In the genomic region with DNA sequence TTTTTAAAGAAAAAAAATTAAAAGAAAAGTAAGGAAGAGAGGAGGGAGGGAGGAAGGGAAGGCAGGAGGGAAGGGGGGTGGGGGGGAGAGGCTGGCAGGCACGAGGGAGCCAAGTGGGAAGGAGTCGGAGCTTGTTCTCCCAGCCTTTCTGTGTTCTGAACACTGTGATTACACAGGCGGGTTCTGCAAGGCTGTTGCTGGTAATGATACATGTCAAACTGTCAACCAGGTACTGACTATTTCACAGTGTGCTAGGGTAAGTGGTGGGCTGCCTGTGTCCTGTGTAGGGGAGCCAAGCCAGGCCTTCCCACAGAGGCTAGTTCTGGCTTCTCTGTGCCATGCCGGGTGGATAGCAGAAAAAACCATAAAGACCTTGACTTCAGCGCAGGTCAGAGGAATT, we compare ENCODE assay signal across 12 mouse cellular contexts. TPM values are rescaled to one million over a fixed set of nuclear protein-coding genes. Genes with fewer than 3 reads are reported as not detected.
DNase-seq lines count a peak whose midpoint lies in the region; ATAC-seq and TF ChIP-seq lines count a peak whose summit lies in the region.
"Had no signal": no experiment of that assay in that cellular context is flagged by ENCODE, and none has a peak within 500 bp of the region (broad histone marks: within the 10 kb centered on the region; RNA-seq: fewer than 3 reads in every experiment).

No protein-coding gene starts in this region.

- TF ChIP-seq CTCF in hindbrain, postnatal 0 days (IDR thresholded peaks at IDR 0.05; ENCODE audit: low read depth) = no peak
- no peak for TF ChIP-seq CTCF in midbrain, postnatal 0 days (IDR thresholded peaks at IDR 0.05)

- WGBS in forebrain, embryonic 10.5 days = 76% methylated on average over 5 of the region's 5 CpGs
- WGBS in forebrain, embryonic 11.5 days = 64% methylated on average over 5 of the region's 5 CpGs
- WGBS in hindbrain, embryonic 12.5 days = 59% methylated on average over 5 of the region's 5 CpGs
- WGBS in hindbrain, postnatal 0 days = 44% methylated on average over 5 of the region's 5 CpGs
- 76% methylated on average over 5 of the region's 5 CpGs for WGBS in midbrain, embryonic 10.5 days
- WGBS in midbrain, embryonic 11.5 days = 72% methylated on average over 5 of the region's 5 CpGs
- 54% methylated on average over 5 of the region's 5 CpGs for WGBS in midbrain, postnatal 0 days

- no peak for ATAC-seq in forebrain, embryonic 11.5 days (replicated peaks; ENCODE audit: low FRiP score)
- no peak for ATAC-seq in hindbrain, embryonic 12.5 days (ENCODE audit: low FRiP score)
- ATAC-seq in hindbrain, postnatal 0 days = no peak
- ATAC-seq in midbrain, embryonic 11.5 days (ENCODE audit: low FRiP score) = no peak
- ATAC-seq in midbrain, postnatal 0 days (ENCODE audit: low FRiP score) = no peak

- H3K27ac ChIP-seq in forebrain, embryonic 10.5 days = peak overlapping the region; percentile 62
- H3K27ac ChIP-seq in forebrain, embryonic 11.5 days (ENCODE audit: low read depth, low read length) = no peak overlapping the region
- H3K27ac ChIP-seq in hindbrain, embryonic 12.5 days = 0 out of 2 replicates have a peak overlapping the region, but pooled peaks have one; percentile 32
- no peak overlapping the region for H3K27ac ChIP-seq in hindbrain, postnatal 0 days
- H3K27ac ChIP-seq in midbrain, embryonic 10.5 days (replicated peaks) = peak overlapping the region; percentile 53; the same call in 1 of the 2 replicates
- no peak overlapping the region for H3K27ac ChIP-seq in midbrain, embryonic 11.5 days (ENCODE audit: low read depth, low read length)
- H3K27ac ChIP-seq in midbrain, postnatal 0 days (ENCODE audit: low read depth, low read length) = peak overlapping the region; percentile 6; the same call in 1 of the 2 replicates
- H3K27ac ChIP-seq: kidney, postnatal 0 days had no signal

- no peaks in the 10 kb centered on the region for H3K36me3 ChIP-seq in forebrain, embryonic 10.5 days (replicated peaks)
- no peaks in the 10 kb centered on the region for H3K36me3 ChIP-seq in forebrain, embryonic 11.5 days (ENCODE audit: control insufficient read depth, insufficient read depth, low read length)
- no peaks in the 10 kb centered on the region for H3K36me3 ChIP-seq in hindbrain, embryonic 12.5 days
- no peaks in the 10 kb centered on the region for H3K36me3 ChIP-seq in hindbrain, postnatal 0 days (ENCODE audit: insufficient read depth, low read length)
- no peaks in the 10 kb centered on the region for H3K36me3 ChIP-seq in midbrain, embryonic 10.5 days
- no peaks in the 10 kb centered on the region for H3K36me3 ChIP-seq in midbrain, embryonic 11.5 days (ENCODE audit: control insufficient read depth, insufficient read depth, low read length)
- H3K36me3 ChIP-seq in midbrain, postnatal 0 days (ENCODE audit: insufficient read depth, low read length) = no peaks in the 10 kb centered on the region
- H3K36me3 ChIP-seq: liver, embryonic 13.5 days had no signal

- no peaks in the 10 kb centered on the region for H3K9me3 ChIP-seq in forebrain, embryonic 10.5 days
- H3K9me3 ChIP-seq in forebrain, embryonic 11.5 days (ENCODE audit: control insufficient read depth, low read length) = no peaks in the 10 kb centered on the region
- no peaks in the 10 kb centered on the region for H3K9me3 ChIP-seq in hindbrain, embryonic 12.5 days (replicated peaks)
- H3K9me3 ChIP-seq in hindbrain, postnatal 0 days (ENCODE audit: low read length) = no peaks in the 10 kb centered on the region
- H3K9me3 ChIP-seq in midbrain, embryonic 10.5 days (replicated peaks) = no peaks in the 10 kb centered on the region
- no peaks in the 10 kb centered on the region for H3K9me3 ChIP-seq in midbrain, embryonic 11.5 days (ENCODE audit: control insufficient read depth, low read length)
- H3K9me3 ChIP-seq in midbrain, postnatal 0 days (ENCODE audit: low read length) = no peaks in the 10 kb centered on the region
- H3K9me3 ChIP-seq: liver, embryonic 13.5 days had no signal

- no peak overlapping the region for H3K4me3 ChIP-seq in forebrain, embryonic 10.5 days
- no peak overlapping the region for H3K4me3 ChIP-seq in forebrain, embryonic 11.5 days (ENCODE audit: low read depth, low read length)
- H3K4me3 ChIP-seq in hindbrain, embryonic 12.5 days = no peak overlapping the region
- no peak overlapping the region for H3K4me3 ChIP-seq in hindbrain, postnatal 0 days (ENCODE audit: low read length)
- no peak overlapping the region for H3K4me3 ChIP-seq in midbrain, embryonic 10.5 days
- no peak overlapping the region for H3K4me3 ChIP-seq in midbrain, embryonic 11.5 days (ENCODE audit: low read depth, low read length)
- no peak overlapping the region for H3K4me3 ChIP-seq in midbrain, postnatal 0 days (ENCODE audit: low read depth, low read length)
- H3K4me3 ChIP-seq: erythroblast, embryonic 14.5 days; liver, embryonic 13.5 days had no signal

- no peak overlapping the region for H3K4me2 ChIP-seq in forebrain, embryonic 11.5 days (ENCODE audit: low read depth, low read length, severe bottlenecking)
- no peak overlapping the region for H3K4me2 ChIP-seq in hindbrain, embryonic 12.5 days (replicated peaks)
- H3K4me2 ChIP-seq in hindbrain, postnatal 0 days (ENCODE audit: low read depth, low read length) = no peak overlapping the region
- no peak overlapping the region for H3K4me2 ChIP-seq in midbrain, embryonic 11.5 days
- H3K4me2 ChIP-seq in midbrain, postnatal 0 days (ENCODE audit: low read depth, low read length, poor library complexity, severe bottlenecking) = no peak overlapping the region
- H3K4me2 ChIP-seq: liver, embryonic 13.5 days had no signal

- H3K4me1 ChIP-seq in forebrain, embryonic 10.5 days = peaks cover 50% of the 10 kb centered on the region
- peaks cover 5% of the 10 kb centered on the region; the same call in 1 of the 2 replicates for H3K4me1 ChIP-seq in forebrain, embryonic 11.5 days (replicated peaks; ENCODE audit: control insufficient read depth, insufficient read depth, low read length)
- H3K4me1 ChIP-seq in hindbrain, embryonic 12.5 days = peaks cover 22% of the 10 kb centered on the region
- no peaks in the 10 kb centered on the region for H3K4me1 ChIP-seq in hindbrain, postnatal 0 days (ENCODE audit: insufficient read depth, low read length)
- H3K4me1 ChIP-seq in midbrain, embryonic 10.5 days = peaks cover 47% of the 10 kb centered on the region
- H3K4me1 ChIP-seq in midbrain, embryonic 11.5 days (ENCODE audit: control insufficient read depth, insufficient read depth, low read length) = no peaks in the 10 kb centered on the region
- H3K4me1 ChIP-seq in midbrain, postnatal 0 days (ENCODE audit: insufficient read depth, low read length) = 0 out of 2 replicates have a peak, but pooled peaks cover 3% of the 10 kb centered on the region

- no peaks in the 10 kb centered on the region for H3K27me3 ChIP-seq in forebrain, embryonic 10.5 days (ENCODE audit: poor library complexity, severe bottlenecking)
- no peaks in the 10 kb centered on the region for H3K27me3 ChIP-seq in forebrain, embryonic 11.5 days (ENCODE audit: control insufficient read depth, insufficient read depth, low read length)
- H3K27me3 ChIP-seq in hindbrain, embryonic 12.5 days = no peaks in the 10 kb centered on the region
- H3K27me3 ChIP-seq in hindbrain, postnatal 0 days (ENCODE audit: insufficient read depth, low read length) = no peaks in the 10 kb centered on the region
- H3K27me3 ChIP-seq in midbrain, embryonic 10.5 days (ENCODE audit: low read depth, poor library complexity, severe bottlenecking) = no peaks in the 10 kb centered on the region
- no peaks in the 10 kb centered on the region for H3K27me3 ChIP-seq in midbrain, embryonic 11.5 days (ENCODE audit: control insufficient read depth, insufficient read depth, low read length)
- no peaks in the 10 kb centered on the region for H3K27me3 ChIP-seq in midbrain, postnatal 0 days (ENCODE audit: insufficient read depth, low read length)
- H3K27me3 ChIP-seq: liver, embryonic 13.5 days had no signal

- H3K9ac ChIP-seq in forebrain, embryonic 11.5 days (ENCODE audit: low read length) = no peak overlapping the region
- no peak overlapping the region for H3K9ac ChIP-seq in hindbrain, embryonic 12.5 days
- no peak overlapping the region for H3K9ac ChIP-seq in hindbrain, postnatal 0 days (replicated peaks; ENCODE audit: low read length)
- no peak overlapping the region for H3K9ac ChIP-seq in midbrain, embryonic 11.5 days (ENCODE audit: low read length)
- no peak overlapping the region for H3K9ac ChIP-seq in midbrain, postnatal 0 days (replicated peaks; ENCODE audit: low read length, poor library complexity, severe bottlenecking)
- H3K9ac ChIP-seq: liver, embryonic 13.5 days had no signal

- DNase-seq in forebrain, embryonic 10.5 days (ENCODE audit: extremely low spot score, low spot score) = no peak
- no peak for DNase-seq in forebrain, embryonic 11.5 days (ENCODE audit: low spot score)
- no peak for DNase-seq in hindbrain, postnatal 0 days (ENCODE audit: low spot score)
- no peak for DNase-seq in midbrain, embryonic 10.5 days (ENCODE audit: low spot score)
- no peak for DNase-seq in midbrain, embryonic 11.5 days (ENCODE audit: low spot score, missing footprints)
- DNase-seq in midbrain, postnatal 0 days (ENCODE audit: low spot score) = no peak
- DNase-seq in frontal cortex, postnatal 10 days (ENCODE audit: low spot score in 2 of 2) = no peak
- DNase-seq: cerebellum, postnatal 36 days; liver, embryonic 13.5 days had no signal

RNA-seq across cellular contexts. Expression of a gene that starts 57.2 kb away (rescaled TPM):
- polyA plus RNA-seq in forebrain, embryonic 10.5 days (2016; fragmentation: Nextera tagmentation; extraction: Ambion mirVana) = 1.9 and 2.8 TPM in 2 replicates
- 5.2 and 7.2 TPM in 2 replicates for polyA plus RNA-seq in forebrain, embryonic 11.5 days (2014; fragmentation: Nextera tagmentation; extraction: Ambion mirVana)
- 3.4 and 3.5 TPM in 2 replicates for polyA plus RNA-seq in hindbrain, embryonic 12.5 days (2016; fragmentation: Nextera tagmentation; extraction: Ambion mirVana)
- 48.0 and 51.3 TPM in 2 replicates for total RNA-seq in hindbrain, postnatal 0 days (2014; rRNA removed)
- 1.9 and 2.5 TPM in 2 replicates for polyA plus RNA-seq in hindbrain, postnatal 0 days (2015; fragmentation: Nextera tagmentation; extraction: Ambion mirVana)
- polyA plus RNA-seq in midbrain, embryonic 10.5 days (2016; fragmentation: Nextera tagmentation; extraction: Ambion mirVana) = 1.7 and 2.5 TPM in 2 replicates
- 2.4 and 3.3 TPM in 2 replicates for polyA plus RNA-seq in midbrain, embryonic 11.5 days (2014; fragmentation: Nextera tagmentation; extraction: Ambion mirVana)
- total RNA-seq in midbrain, postnatal 0 days (2014; rRNA removed) = 33.7 and 38.1 TPM in 2 replicates
- 2.6 and 3.2 TPM in 2 replicates for polyA plus RNA-seq in midbrain, postnatal 0 days (2015; fragmentation: Nextera tagmentation; extraction: Ambion mirVana)

Comparison
In these comparisons a context has a peak if more than half of its experiments do, and no peak if none do; other contexts are left out.
1. H3K27ac ChIP-seq: peak in forebrain, embryonic 10.5 days (single experiment), hindbrain, embryonic 12.5 days (single experiment), midbrain, embryonic 10.5 days (single experiment) and midbrain, postnatal 0 days (single experiment); none in forebrain, embryonic 11.5 days (single experiment), hindbrain, postnatal 0 days (single experiment) and midbrain, embryonic 11.5 days (single experiment).